Mouse (Mus musculus): ENCODE measurements around the gene Prl2a1. TPM values are rescaled to one million over a fixed set of nuclear protein-coding genes. Genes with fewer than 3 reads are reported as not detected.
"Not testable (repeated sequence)": the region's sequence is repeated elsewhere in the genome, so short reads cannot be mapped to it uniquely, and the experiment has no call there.

Prl2a1 gene
- not detected in 2 replicates for polyA plus RNA-seq (2012; rRNA removed)

GRCm38 (mm10) chr13:27801354-27801753, at the start of gene Prl2a1:
Gene Prl2a1, plus strand, starts transcription at chr13:27801654.
- DNase-seq (ENCODE audit: low read depth in 1 of 2, low spot score in 2 of 2): no peak
- H3K4me1 ChIP-seq (ENCODE audit: control insufficient read depth, insufficient read depth, insufficient read length): no peaks in the 10 kb centered on the region
- H3K4me3 ChIP-seq (ENCODE audit: extremely low read depth, insufficient read depth, insufficient read length): no peak within 1 kb of the TSS
- no peaks in the 10 kb centered on the region for H3K36me3 ChIP-seq (ENCODE audit: control insufficient read depth, insufficient read depth, low read length)
- no peaks in the 10 kb centered on the region for H3K27me3 ChIP-seq (ENCODE audit: control insufficient read depth, insufficient read depth, low read length)
- WGBS: 91% methylated on average over 1 of the region's 1 CpGs
- TF ChIP-seq CTCF (IDR thresholded peaks at IDR 0.05; ENCODE audit: extremely low read depth, insufficient read depth, insufficient read length, insufficient replicate concordance) (no peak), POLR2A (IDR thresholded peaks at IDR 0.05; ENCODE audit: low read depth, low read length) (no peak)
- H3K27ac ChIP-seq (ENCODE audit: insufficient read depth, low read length): no peak within 1 kb of the TSS

- not testable (repeated sequence) for H3K4me3 ChIP-seq (ENCODE audit: extremely low read depth, insufficient read depth, insufficient read length); H3K4me1 ChIP-seq (ENCODE audit: control insufficient read depth, insufficient read depth, insufficient read length); H3K27ac ChIP-seq (ENCODE audit: insufficient read depth, low read length); DNase-seq (ENCODE audit: low read depth in 1 of 2, low spot score in 2 of 2); H3K36me3 ChIP-seq (ENCODE audit: control insufficient read depth, insufficient read depth, low read length); H3K27me3 ChIP-seq (ENCODE audit: control insufficient read depth, insufficient read depth, low read length)
- 91% methylated on average over 3 of the region's 3 CpGs for WGBS
Measured at GRCm38 (mm10) chr13:27780704-27781103, 20.8 kb upstream of the Prl2a1 start, which contains the start of gene Prl7c1. Gene Prl7c1, minus strand, starts transcription at chr13:27780804.

- H3K27me3 ChIP-seq (ENCODE audit: control insufficient read depth, insufficient read depth, low read length): no peaks in the 10 kb centered on the region
- H3K36me3 ChIP-seq (ENCODE audit: control insufficient read depth, insufficient read depth, low read length): no peaks in the 10 kb centered on the region
- no peak overlapping the region for H3K27ac ChIP-seq (ENCODE audit: insufficient read depth, low read length)
- no peak overlapping the region for H3K4me3 ChIP-seq (ENCODE audit: extremely low read depth, insufficient read depth, insufficient read length)
- H3K4me1 ChIP-seq (ENCODE audit: control insufficient read depth, insufficient read depth, insufficient read length): no peaks in the 10 kb centered on the region
- 63% methylated on average over 4 of the region's 4 CpGs for WGBS
- no peak for DNase-seq (ENCODE audit: low read depth in 1 of 2, low spot score in 2 of 2)
- TF ChIP-seq CTCF (IDR thresholded peaks at IDR 0.05; ENCODE audit: extremely low read depth, insufficient read depth, insufficient read length, insufficient replicate concordance): no peak
- no peak for TF ChIP-seq POLR2A (IDR thresholded peaks at IDR 0.05; ENCODE audit: low read depth, low read length)
Measured at GRCm38 (mm10) chr13:27799303-27799702, 2.2 kb upstream of the Prl2a1 start.

GRCm38 (mm10) chr13:27802765-27803164, 1.3 kb downstream of the Prl2a1 start:
- no peaks in the 10 kb centered on the region for H3K36me3 ChIP-seq (ENCODE audit: control insufficient read depth, insufficient read depth, low read length)
- WGBS: 78% methylated on average over 1 of the region's 1 CpGs
- no peak overlapping the region for H3K4me3 ChIP-seq (ENCODE audit: extremely low read depth, insufficient read depth, insufficient read length)
- H3K4me1 ChIP-seq (ENCODE audit: control insufficient read depth, insufficient read depth, insufficient read length): no peaks in the 10 kb centered on the region
- TF ChIP-seq CTCF (IDR thresholded peaks at IDR 0.05; ENCODE audit: extremely low read depth, insufficient read depth, insufficient read length, insufficient replicate concordance) (no peak), POLR2A (IDR thresholded peaks at IDR 0.05; ENCODE audit: low read depth, low read length) (no peak)
- H3K27ac ChIP-seq (ENCODE audit: insufficient read depth, low read length): no peak overlapping the region
- no peak for DNase-seq (ENCODE audit: low read depth in 1 of 2, low spot score in 2 of 2)
- no peaks in the 10 kb centered on the region for H3K27me3 ChIP-seq (ENCODE audit: control insufficient read depth, insufficient read depth, low read length)

GRCm38 (mm10) chr13:27849042-27849441, 47.6 kb downstream of the Prl2a1 start, which contains the start of gene Prl2c1:
Gene Prl2c1, plus strand, starts transcription at chr13:27849342.
- H3K36me3 ChIP-seq (ENCODE audit: control insufficient read depth, insufficient read depth, low read length): no peaks in the 10 kb centered on the region
- 91% methylated on average over 3 of the region's 3 CpGs for WGBS
- DNase-seq (ENCODE audit: low read depth in 1 of 2, low spot score in 2 of 2): no peak
- no peak within 1 kb of the TSS for H3K27ac ChIP-seq (ENCODE audit: insufficient read depth, low read length)
- no peak for TF ChIP-seq CTCF (IDR thresholded peaks at IDR 0.05; ENCODE audit: extremely low read depth, insufficient read depth, insufficient read length, insufficient replicate concordance)
- TF ChIP-seq POLR2A (IDR thresholded peaks at IDR 0.05; ENCODE audit: low read depth, low read length): no peak
- H3K27me3 ChIP-seq (ENCODE audit: control insufficient read depth, insufficient read depth, low read length): no peaks in the 10 kb centered on the region
- no peak within 1 kb of the TSS for H3K4me3 ChIP-seq (ENCODE audit: extremely low read depth, insufficient read depth, insufficient read length)
- no peaks in the 10 kb centered on the region for H3K4me1 ChIP-seq (ENCODE audit: control insufficient read depth, insufficient read depth, insufficient read length)

Other genes starting within 250 kb of the Prl2a1 start
- gene Prl8a9, start 237.0 kb upstream of the Prl2a1 start, polyA plus RNA-seq (2012; rRNA removed): not detected in 2 replicates
- not detected in 2 replicates for gene Prl8a1, start 219.5 kb upstream of the Prl2a1 start, polyA plus RNA-seq (2012; rRNA removed)
- gene Prl7b1, start 191.1 kb upstream of the Prl2a1 start, polyA plus RNA-seq (2012; rRNA removed): not detected in 2 replicates
- gene Prl7a1, start 159.2 kb upstream of the Prl2a1 start, polyA plus RNA-seq (2012; rRNA removed): not detected in 2 replicates
- gene Prl7a2, start 133.6 kb upstream of the Prl2a1 start, polyA plus RNA-seq (2012; rRNA removed): not detected in 2 replicates
- gene Prl7d1, start 84.9 kb upstream of the Prl2a1 start, polyA plus RNA-seq (2012; rRNA removed): not detected in 2 replicates
- gene Prl7c1, start 20.9 kb upstream of the Prl2a1 start, polyA plus RNA-seq (2012; rRNA removed): not detected in 2 replicates
- gene Prl2c1, start 47.7 kb downstream of the Prl2a1 start, polyA plus RNA-seq (2012; rRNA removed): not detected in 2 replicates
- gene Prl4a1, start 214.6 kb downstream of the Prl2a1 start, polyA plus RNA-seq (2012; rRNA removed): not detected in 2 replicates